Mouse (Mus musculus) cerebellum, adult (tissue): Measurements from ENCODE around the gene Wwox.

ENCODE experiments used
- ATAC-seq: cut with Nextera tagmentation; 2 replicates; pipeline ENCODE4 v1.9.2; 2017; ENCODE audit warnings: mild to moderate bottlenecking, moderate library complexity, mixed read lengths; ENCODE audit not compliant: insufficient number of reproducible peaks, low FRiP score, low TSS enrichment

The Wwox gene

GRCm38 (mm10) chr8:115173634-115174081 is 734.2 kb downstream of the Wwox start:
- ATAC-seq = no peak

GRCm38 (mm10) chr8:115185431-115185964 is 746.0 kb downstream of the Wwox start:
- ATAC-seq = no peak

- ATAC-seq = no peak
Observed at GRCm38 (mm10) chr8:115186121-115186811, 746.8 kb downstream of the Wwox start.

GRCm38 (mm10) chr8:115186882-115187281 is 747.4 kb downstream of the Wwox start:
- no peak for ATAC-seq

- ATAC-seq = no peak
Observed at GRCm38 (mm10) chr8:115188446-115188845, 749.0 kb downstream of the Wwox start.

- ATAC-seq = no peak
Observed at GRCm38 (mm10) chr8:115189836-115190235, 750.4 kb downstream of the Wwox start.

GRCm38 (mm10) chr8:115193767-115194166 is 754.3 kb downstream of the Wwox start:
- ATAC-seq = no peak

- no peak for ATAC-seq
Observed at GRCm38 (mm10) chr8:115195334-115195733, 755.9 kb downstream of the Wwox start.

GRCm38 (mm10) chr8:115196859-115197258 is 757.4 kb downstream of the Wwox start:
- ATAC-seq = no peak

GRCm38 (mm10) chr8:115199204-115199603 is 759.7 kb downstream of the Wwox start:
- ATAC-seq = no peak

- ATAC-seq = no peak
Observed at GRCm38 (mm10) chr8:115199616-115200150, 760.2 kb downstream of the Wwox start.

GRCm38 (mm10) chr8:115201726-115202125 is 762.3 kb downstream of the Wwox start:
- no peak for ATAC-seq

- ATAC-seq = no peak
Observed at GRCm38 (mm10) chr8:115207480-115207879, 768.0 kb downstream of the Wwox start.

- no peak for ATAC-seq
Observed at GRCm38 (mm10) chr8:115208415-115209192, 769.1 kb downstream of the Wwox start.

GRCm38 (mm10) chr8:115210014-115210413 is 770.6 kb downstream of the Wwox start:
- ATAC-seq = no peak

GRCm38 (mm10) chr8:115213126-115213525 is 773.7 kb downstream of the Wwox start:
- no peak; the same call in 1 of the 2 replicates for ATAC-seq

- no peak for ATAC-seq
Observed at GRCm38 (mm10) chr8:115214870-115215269, 775.4 kb downstream of the Wwox start.

GRCm38 (mm10) chr8:115216801-115217200 is 777.3 kb downstream of the Wwox start:
- no peak for ATAC-seq

GRCm38 (mm10) chr8:115222545-115222944 is 783.1 kb downstream of the Wwox start:
- ATAC-seq = no peak

GRCm38 (mm10) chr8:115226781-115227583 is 787.5 kb downstream of the Wwox start:
- ATAC-seq = no peak
